Mouse (Mus musculus): ENCODE data around the gene Ube2t. TPM values are rescaled to one million over a fixed set of nuclear protein-coding genes. Genes with fewer than 3 reads are reported as not detected.

The Ube2t gene
- polyA plus RNA-seq, 1 experiment from 2014 or later, result 48.2 TPM

- no peak for ATAC-seq (replicated peaks; ENCODE audit: insufficient number of reproducible peaks, insufficient read depth, low FRiP score, low read depth)
- H3K27me3 ChIP-seq, result peaks cover 6% of the 10 kb centered on the region; the same call in 1 of the 2 replicates
- WGBS, result 60% methylated on average over 4 of the region's 4 CpGs
Observed at GRCm38 (mm10) chr1:134995437-134995836, 33.1 kb downstream of the Ube2t start.

GRCm38 (mm10) chr1:134995954-134996353 lies 33.6 kb downstream of the Ube2t start:
- no peak overlapping the region for H3K9ac ChIP-seq
- H3K4me2 ChIP-seq, result no peak overlapping the region
- no peaks in the 10 kb centered on the region for H3K9me3 ChIP-seq (replicated peaks)
- H3K4me1 ChIP-seq (replicated peaks), result peaks cover 11% of the 10 kb centered on the region
- H3K27me3 ChIP-seq, result peaks cover 6% of the 10 kb centered on the region; the same call in 1 of the 2 replicates
- 11% methylated on average over 1 of the region's 1 CpGs for WGBS
- no peak overlapping the region for H3K27ac ChIP-seq
- ATAC-seq (replicated peaks; ENCODE audit: insufficient number of reproducible peaks, insufficient read depth, low FRiP score, low read depth), result no peak
- H3K4me3 ChIP-seq, result no peak overlapping the region
- H3K36me3 ChIP-seq, result no peaks in the 10 kb centered on the region

More at GRCm38 (mm10) chr1:134995437-134995836, 33.1 kb downstream of the Ube2t start:
- Histone ChIP-seq H3K4me3 (no peak overlapping the region), H3K4me2 (no peak overlapping the region), H3K9ac (no peak overlapping the region), H3K27ac (no peak overlapping the region), H3K9me3 (replicated peaks) (no peaks in the 10 kb centered on the region), H3K4me1 (replicated peaks) (peaks cover 11% of the 10 kb centered on the region), H3K36me3 (no peaks in the 10 kb centered on the region)

GRCm38 (mm10) chr1:134996471-134996870 lies 34.1 kb downstream of the Ube2t start:
- 87% methylated on average over 7 of the region's 7 CpGs for whole genome bisulfite sequencing
- Histone ChIP-seq H3K9me3 (replicated peaks) (no peaks in the 10 kb centered on the region), H3K36me3 (no peaks in the 10 kb centered on the region), H3K4me1 (replicated peaks) (peaks cover 11% of the 10 kb centered on the region), H3K4me3 (no peak overlapping the region), H3K4me2 (no peak overlapping the region), H3K27ac (no peak overlapping the region), H3K9ac (no peak overlapping the region), H3K27me3 (peaks cover 6% of the 10 kb centered on the region; the same call in 1 of the 2 replicates)
- no peak for ATAC-seq (replicated peaks; ENCODE audit: insufficient number of reproducible peaks, insufficient read depth, low FRiP score, low read depth)

- no peak for ATAC-seq (replicated peaks; ENCODE audit: insufficient number of reproducible peaks, insufficient read depth, low FRiP score, low read depth)
- Histone ChIP-seq H3K4me2 (no peak overlapping the region), H3K9ac (no peak overlapping the region), H3K4me3 (no peak overlapping the region), H3K36me3 (no peaks in the 10 kb centered on the region), H3K27ac (no peak overlapping the region), H3K9me3 (replicated peaks) (no peaks in the 10 kb centered on the region), H3K27me3 (peaks cover 6% of the 10 kb centered on the region; the same call in 1 of the 2 replicates), H3K4me1 (replicated peaks) (peaks cover 4% of the 10 kb centered on the region)
- 72% methylated on average over 5 of the region's 5 CpGs for WGBS
Observed at GRCm38 (mm10) chr1:134997568-134997967, 35.2 kb downstream of the Ube2t start.

GRCm38 (mm10) chr1:134998231-134998630 lies 35.9 kb downstream of the Ube2t start:
- Histone ChIP-seq H3K4me3 (no peak overlapping the region), H3K27me3 (peaks cover 6% of the 10 kb centered on the region; the same call in 1 of the 2 replicates), H3K4me2 (no peak overlapping the region), H3K27ac (no peak overlapping the region), H3K9ac (no peak overlapping the region), H3K36me3 (no peaks in the 10 kb centered on the region), H3K4me1 (replicated peaks) (peaks cover 4% of the 10 kb centered on the region), H3K9me3 (replicated peaks) (no peaks in the 10 kb centered on the region)
- 71% methylated on average over 8 of the region's 8 CpGs for WGBS
- no peak for ATAC-seq (replicated peaks; ENCODE audit: insufficient number of reproducible peaks, insufficient read depth, low FRiP score, low read depth)

- H3K9me3 ChIP-seq (replicated peaks), result no peaks in the 10 kb centered on the region
- 74% methylated on average over 9 of the region's 9 CpGs for WGBS
- no peak overlapping the region for H3K4me3 ChIP-seq
- H3K36me3 ChIP-seq, result no peaks in the 10 kb centered on the region
- peaks cover 9% of the 10 kb centered on the region for H3K4me1 ChIP-seq (replicated peaks)
- no peaks in the 10 kb centered on the region; the same call in 1 of the 2 replicates for H3K27me3 ChIP-seq
- H3K4me2 ChIP-seq, result no peak overlapping the region
- no peak overlapping the region for H3K9ac ChIP-seq
- no peak for ATAC-seq (replicated peaks; ENCODE audit: insufficient number of reproducible peaks, insufficient read depth, low FRiP score, low read depth)
- no peak overlapping the region for H3K27ac ChIP-seq
Observed at GRCm38 (mm10) chr1:135000527-135000926, 38.2 kb downstream of the Ube2t start.

- Histone ChIP-seq H3K4me2 (no peak overlapping the region), H3K9me3 (replicated peaks) (no peaks in the 10 kb centered on the region), H3K9ac (no peak overlapping the region), H3K4me3 (no peak overlapping the region), H3K27me3 (no peaks in the 10 kb centered on the region), H3K4me1 (replicated peaks) (peaks cover 8% of the 10 kb centered on the region), H3K36me3 (no peaks in the 10 kb centered on the region), H3K27ac (no peak overlapping the region)
- ATAC-seq (replicated peaks; ENCODE audit: insufficient number of reproducible peaks, insufficient read depth, low FRiP score, low read depth), result no peak
- 49% methylated on average over 4 of the region's 4 CpGs for WGBS
Observed at GRCm38 (mm10) chr1:135003346-135003745, 41.0 kb downstream of the Ube2t start.

- Histone ChIP-seq H3K4me1 (replicated peaks) (peaks cover 17% of the 10 kb centered on the region), H3K9me3 (replicated peaks) (no peaks in the 10 kb centered on the region), H3K4me3 (no peak overlapping the region), H3K36me3 (no peaks in the 10 kb centered on the region), H3K27ac (peak overlapping the region; percentile 51; the same call in 1 of the 2 replicates), H3K4me2 (no peak overlapping the region), H3K9ac (no peak overlapping the region), H3K27me3 (no peaks in the 10 kb centered on the region)
- 45% methylated on average over 7 of the region's 7 CpGs for WGBS
- no peak for ATAC-seq (replicated peaks; ENCODE audit: insufficient number of reproducible peaks, insufficient read depth, low FRiP score, low read depth)
Observed at GRCm38 (mm10) chr1:135005696-135006095, 43.3 kb downstream of the Ube2t start.

GRCm38 (mm10) chr1:135009833-135010232 lies 47.5 kb downstream of the Ube2t start:
- Histone ChIP-seq H3K27me3 (no peaks in the 10 kb centered on the region), H3K4me3 (no peak overlapping the region), H3K27ac (peak overlapping the region; percentile 24; the same call in 1 of the 2 replicates), H3K4me2 (no peak overlapping the region), H3K4me1 (replicated peaks) (peaks cover 40% of the 10 kb centered on the region), H3K9ac (no peak overlapping the region), H3K9me3 (replicated peaks) (no peaks in the 10 kb centered on the region), H3K36me3 (no peaks in the 10 kb centered on the region)
- WGBS, result 53% methylated on average over 3 of the region's 3 CpGs
- no peak for ATAC-seq (replicated peaks; ENCODE audit: insufficient number of reproducible peaks, insufficient read depth, low FRiP score, low read depth)

GRCm38 (mm10) chr1:135011912-135012311 lies 49.5 kb downstream of the Ube2t start:
- Histone ChIP-seq H3K9me3 (replicated peaks) (no peaks in the 10 kb centered on the region), H3K27ac (peak overlapping the region; percentile 51), H3K4me3 (no peak overlapping the region), H3K4me2 (no peak overlapping the region), H3K36me3 (no peaks in the 10 kb centered on the region), H3K27me3 (no peaks in the 10 kb centered on the region), H3K9ac (no peak overlapping the region), H3K4me1 (replicated peaks) (peaks cover 50% of the 10 kb centered on the region)
- 90% methylated on average over 5 of the region's 5 CpGs for WGBS
- ATAC-seq (replicated peaks; ENCODE audit: insufficient number of reproducible peaks, insufficient read depth, low FRiP score, low read depth), result no peak

GRCm38 (mm10) chr1:135012472-135012871 lies 50.1 kb downstream of the Ube2t start:
- Histone ChIP-seq H3K4me3 (no peak overlapping the region), H3K9me3 (replicated peaks) (no peaks in the 10 kb centered on the region), H3K9ac (no peak overlapping the region), H3K27ac (peak overlapping the region; percentile 51), H3K4me2 (no peak overlapping the region), H3K27me3 (no peaks in the 10 kb centered on the region), H3K36me3 (no peaks in the 10 kb centered on the region), H3K4me1 (replicated peaks) (peaks cover 56% of the 10 kb centered on the region)
- WGBS, result 78% methylated on average over 9 of the region's 9 CpGs
- ATAC-seq (replicated peaks; ENCODE audit: insufficient number of reproducible peaks, insufficient read depth, low FRiP score, low read depth), result no peak

GRCm38 (mm10) chr1:135014921-135015445 lies 52.6 kb downstream of the Ube2t start:
- no peak overlapping the region for H3K4me3 ChIP-seq
- WGBS, result 42% methylated on average over 10 of the region's 10 CpGs
- 0 out of 2 replicates have a peak, but pooled peaks have one; percentile 30 for ATAC-seq (replicated peaks; ENCODE audit: insufficient number of reproducible peaks, insufficient read depth, low FRiP score, low read depth)
- H3K9me3 ChIP-seq (replicated peaks), result no peaks in the 10 kb centered on the region
- peaks cover 77% of the 10 kb centered on the region for H3K4me1 ChIP-seq (replicated peaks)
- H3K36me3 ChIP-seq, result no peaks in the 10 kb centered on the region
- H3K4me2 ChIP-seq, result no peak overlapping the region; the same call in 1 of the 2 replicates
- peak overlapping the region; percentile 68 for H3K27ac ChIP-seq
- H3K27me3 ChIP-seq, result no peaks in the 10 kb centered on the region
- no peak overlapping the region for H3K9ac ChIP-seq
